Mouse (Mus musculus): Measurements from ENCODE around the gene Hspa1b.

DNA sequence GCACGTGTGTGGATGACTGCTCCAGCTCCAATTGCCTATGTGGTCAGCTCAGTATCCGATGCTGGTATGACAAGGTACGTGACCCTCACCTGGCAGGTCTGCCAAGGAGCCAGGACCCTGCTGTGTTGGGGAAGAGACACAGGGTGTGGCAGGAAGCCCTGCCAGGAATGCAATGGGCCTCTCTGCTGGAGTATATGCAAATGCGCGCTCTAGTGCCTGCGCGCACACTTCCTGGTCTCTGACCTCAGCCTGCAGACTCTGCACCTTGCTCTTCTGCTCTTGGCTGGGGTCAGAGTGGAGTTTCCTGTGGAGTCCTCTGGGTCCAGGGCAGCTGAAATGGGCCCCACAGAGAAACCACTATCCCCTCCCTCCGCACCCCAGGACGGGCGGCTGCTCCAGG, 48.1 kb downstream of the Hspa1b start:
- TF ChIP-seq MAFK (IDR thresholded peaks at IDR 0.05; ENCODE audit: insufficient read depth, low read depth, low read length) (no peak), ZC3H11A (IDR thresholded peaks at IDR 0.05; ENCODE audit: borderline replicate concordance, low read depth, low read length) (no peak), HCFC1 (IDR thresholded peaks at IDR 0.05; ENCODE audit: borderline replicate concordance, insufficient read depth, low read length) (no peak), ZNF384 (IDR thresholded peaks at IDR 0.05; ENCODE audit: low read depth, low read length) (no peak)
